Mouse (Mus musculus) mouse trophoblast stem cell (cell line): ENCODE data around the gene Rhox12.

Experiments used
- in situ Hi-C, 2 experiments: fragments of 300-500 bp; cut with MseI, MboI; formaldehyde crosslinking; loops; 2 replicates in 1 of 2; 3 replicates in 1 of 2; pipeline ENCODE4 v1.15.1; 2025

Gene Rhox12

GRCm38 (mm10) chrX:38110807-38111206 lies at the start of gene Rhox12:
Gene Rhox12, minus strand, starts transcription at chrX:38110907.
- in situ Hi-C loops: no loop called here

- in situ Hi-C loops: no loop called here
Observed at GRCm38 (mm10) chrX:38159097-38159496, 48.4 kb upstream of the Rhox12 start.

- in situ Hi-C loops: no loop called here
Observed at GRCm38 (mm10) chrX:38121478-38121877, 10.8 kb upstream of the Rhox12 start.

GRCm38 (mm10) chrX:38120982-38121381 lies 10.3 kb upstream of the Rhox12 start, which contains the start of gene Rhox13:
Gene Rhox13, plus strand, starts transcription at chrX:38121219.
- in situ Hi-C loops: no loop called here

GRCm38 (mm10) chrX:38085041-38085440 lies 25.7 kb downstream of the Rhox12 start, which contains the start of gene Rhox11:
Gene Rhox11, minus strand, starts transcription at chrX:38085141.
- in situ Hi-C loops: loop anchor here (10.0 kb wide), 1 partner anchor 90 kb away; no protein-coding TSS in a partner anchor

GRCm38 (mm10) chrX:38084226-38084625 lies 26.5 kb downstream of the Rhox12 start:
- in situ Hi-C loops: loop anchor here (10.0 kb wide), 1 partner anchor 91 kb away; no protein-coding TSS in a partner anchor

GRCm38 (mm10) chrX:38066175-38066574 lies 44.5 kb downstream of the Rhox12 start, which contains the start of gene Rhox10:
Gene Rhox10, plus strand, starts transcription at chrX:38066475.
- in situ Hi-C loops: no loop called here

- in situ Hi-C loops: no loop called here
Observed at GRCm38 (mm10) chrX:38061544-38061943, 49.2 kb downstream of the Rhox12 start.
